Mouse (Mus musculus) colon, adult 2 months (tissue): Measurements from ENCODE around the gene Dmrtb1. TPM values are rescaled to one million over a fixed set of nuclear protein-coding genes. Genes with fewer than 3 reads are reported as not detected.

Source experiments
- polyA plus RNA-seq: library from polyadenylated mRNA; depleted of rRNA; stranded (reverse); fragments of >200 nt; gene quantifications from 2 replicates; pipeline ENCODE4 v1.2.3, GENCODE M21; 2012; rRNA removed

Gene Dmrtb1
- polyA plus RNA-seq = not detected in 2 replicates

GRCm38 (mm10) chr4:107684130-107684529 is at the start of gene Dmrtb1:
Dmrtb1 (minus strand) TSS chr4:107684230.

Other genes with a start within 250 kb of the Dmrtb1 start
- 0.39 and 0.99 TPM in 2 replicates for gene Glis1, start 249.6 kb downstream of the Dmrtb1 start, polyA plus RNA-seq
- 4.4 and 6.5 TPM in 2 replicates for gene Lrp8, start 118.0 kb upstream of the Dmrtb1 start, polyA plus RNA-seq
- gene Magoh, start 195.5 kb upstream of the Dmrtb1 start, polyA plus RNA-seq = 14.6 and 26.6 TPM in 2 replicates
- gene 0610037L13Rik, start 205.6 kb upstream of the Dmrtb1 start, polyA plus RNA-seq = 19.3 and 20.7 TPM in 2 replicates
- 116 and 138 TPM in 2 replicates for gene Cpt2, start 239.4 kb upstream of the Dmrtb1 start, polyA plus RNA-seq